ENCODE assay signal across 8 mouse cellular contexts in genomic region chr4:123343471-123343789, GRCm38 (mm10). TPM values are rescaled to one million over a fixed set of nuclear protein-coding genes. Genes with fewer than 3 reads are reported as not detected.
DNase-seq lines count a peak whose midpoint lies in the region; ATAC-seq lines count a peak whose summit lies in the region.

No protein-coding gene starts in this region.

- WGBS in heart, embryonic 14.5 days: under 1% methylated on average over 6 of the region's 6 CpGs
- 13% methylated on average over 6 of the region's 6 CpGs for WGBS in hindbrain, embryonic 14.5 days

- H3K27me3 ChIP-seq in heart, embryonic 14.5 days (ENCODE audit: control insufficient read depth, insufficient read depth, low read length): peaks cover 36% of the 10 kb centered on the region
- peaks cover 41% of the 10 kb centered on the region for H3K27me3 ChIP-seq in hindbrain, embryonic 14.5 days (ENCODE audit: control insufficient read depth, insufficient read depth, low read length)

- intact Hi-C loops in heart, postnatal 14 days (cut with DNase I): loop anchor here (5.0 kb wide), 1 partner anchor 36 kb away; no protein-coding TSS in a partner anchor

- H3K36me3 ChIP-seq in heart, embryonic 14.5 days (ENCODE audit: control insufficient read depth, insufficient read depth, low read length): peaks cover 4% of the 10 kb centered on the region
- H3K36me3 ChIP-seq in hindbrain, embryonic 14.5 days (replicated peaks; ENCODE audit: control insufficient read depth, insufficient read depth): peaks cover 18% of the 10 kb centered on the region

- H3K4me2 ChIP-seq in heart, embryonic 14.5 days (ENCODE audit: low read length): peak overlapping the region; percentile 93
- H3K4me2 ChIP-seq in hindbrain, embryonic 14.5 days (replicated peaks): peak overlapping the region; percentile 84

- peak overlapping the region; percentile 48 to 56 for H3K4me3 ChIP-seq in heart, embryonic 14.5 days (ENCODE audit: control insufficient read depth in 1 of 2, insufficient read depth in 1 of 2, low read depth in 1 of 2, low read length in 2 of 2)
- H3K4me3 ChIP-seq in hindbrain, embryonic 14.5 days (replicated peaks; ENCODE audit: low read length): peak overlapping the region; percentile 45

- no peak for ATAC-seq in heart, embryonic 14.5 days (ENCODE audit: insufficient number of reproducible peaks, insufficient read depth, low FRiP score, low read depth)
- ATAC-seq in hindbrain, embryonic 14.5 days (ENCODE audit: low FRiP score): no peak; the same call in 1 of the 2 replicates
- ATAC-seq in megakaryocyte progenitor cell, adult 5-6 weeks (replicated peaks; ENCODE audit: poor library complexity): peak; percentile 15

- no peak for DNase-seq in heart, postnatal 14 days
- DNase-seq in MEL-GATA-1-ER (ENCODE audit: extremely low read depth, low read depth): peak; percentile 9
- no peak for DNase-seq in hindbrain, embryonic 14.5 days (ENCODE audit: low spot score)
- DNase-seq in yolk sac, embryonic 10.5 days (ENCODE audit: low spot score): no peak
- no peak for DNase-seq in spleen, adult 12 weeks (ENCODE audit: low spot score)
- DNase-seq in urinary bladder, postnatal 25 days (ENCODE audit: low spot score): no peak

- H3K9ac ChIP-seq in heart, embryonic 14.5 days (ENCODE audit: low read length): peak overlapping the region; percentile 56; the same call in 1 of the 2 replicates
- H3K9ac ChIP-seq in hindbrain, embryonic 14.5 days: no peak overlapping the region

- H3K27ac ChIP-seq in heart, embryonic 14.5 days (replicated peaks in 1 of 2; ENCODE audit: control insufficient read depth in 1 of 2, insufficient read depth in 1 of 2, low read depth in 2 of 2, low read length in 2 of 2): no peak overlapping the region
- H3K27ac ChIP-seq in hindbrain, embryonic 14.5 days: no peak overlapping the region

- H3K9me3 ChIP-seq in heart, embryonic 14.5 days (ENCODE audit: control insufficient read depth, low read length): no peaks in the 10 kb centered on the region
- no peaks in the 10 kb centered on the region for H3K9me3 ChIP-seq in hindbrain, embryonic 14.5 days (ENCODE audit: control insufficient read depth, low read length)

- H3K4me1 ChIP-seq in heart, embryonic 14.5 days (ENCODE audit: control insufficient read depth in 2 of 2, insufficient read depth in 2 of 2, low read length in 2 of 2): peaks cover 2 to 4% of the 10 kb centered on the region in 2 experiments; a peak in 1 of 4 replicates
- H3K4me1 ChIP-seq in hindbrain, embryonic 14.5 days (replicated peaks; ENCODE audit: control insufficient read depth, insufficient read depth, low read length): peaks cover 10% of the 10 kb centered on the region; the same call in 1 of the 2 replicates

RNA-seq across cellular contexts. Expression of gene Bmp8a, which starts 0.4 kb away (rescaled TPM):
- polyA plus RNA-seq in heart, embryonic 14.5 days (2014; fragmentation: Nextera tagmentation; extraction: Ambion mirVana): not detected in 2 replicates
- total RNA-seq in heart, postnatal 14 days (2021): under 1 TPM; 0.10 to 0.12 TPM
- 0.25 and 0.34 TPM in 2 replicates for polyA plus RNA-seq in hindbrain, embryonic 14.5 days (2014; fragmentation: Nextera tagmentation; extraction: Ambion mirVana)
- total RNA-seq in megakaryocyte progenitor cell, adult 5-6 weeks (2015): 0.17 TPM in 1 of 2 replicates, not detected in the other
- 0.12 TPM in 1 of 2 replicates, not detected in the other for total RNA-seq in megakaryocyte progenitor cell, adult 5-6 weeks (2017)

RNA-seq across cellular contexts. Expression of gene Oxct2a, which starts 20.0 kb away (rescaled TPM):
- not detected in 2 replicates for polyA plus RNA-seq in heart, embryonic 14.5 days (2014; fragmentation: Nextera tagmentation; extraction: Ambion mirVana)
- total RNA-seq in heart, postnatal 14 days (2021): not detected
- polyA plus RNA-seq in hindbrain, embryonic 14.5 days (2014; fragmentation: Nextera tagmentation; extraction: Ambion mirVana): 0.15 TPM in 1 of 2 replicates, not detected in the other
- not detected in 2 replicates for total RNA-seq in megakaryocyte progenitor cell, adult 5-6 weeks (2015)
- not detected in 2 replicates for total RNA-seq in megakaryocyte progenitor cell, adult 5-6 weeks (2017)
